Mouse (Mus musculus): ENCODE measurements around the gene Rpp25.

DNA sequence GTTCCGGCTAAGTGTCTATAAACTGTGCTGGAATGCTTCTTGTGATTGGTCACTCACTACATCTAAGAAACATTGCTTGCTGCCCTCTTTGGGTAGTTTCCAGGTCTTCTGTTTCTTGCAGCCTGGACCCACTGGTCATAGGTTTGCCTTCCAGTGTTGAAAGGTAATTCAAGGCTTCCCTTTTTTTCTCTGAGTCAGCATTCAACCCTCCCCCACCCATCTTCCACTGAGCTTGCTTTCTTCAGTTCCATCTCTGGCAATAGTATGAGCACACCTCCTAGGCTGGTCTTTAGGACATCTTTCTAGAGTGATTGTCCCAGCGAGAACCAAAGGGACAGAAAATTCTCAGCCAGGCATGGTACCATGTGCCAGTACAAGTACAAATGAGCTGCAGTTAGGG is 35.7 kb downstream of the Rpp25 start:
- TF ChIP-seq CTCF (IDR thresholded peaks at IDR 0.05; ENCODE audit: extremely low read depth, insufficient read depth, low read length) = no peak
- no peak for TF ChIP-seq POLR2A (IDR thresholded peaks at IDR 0.05; ENCODE audit: extremely low read depth, insufficient read depth, low read length)

All from cortical plate, adult 2 months (tissue).